Mouse (Mus musculus): ENCODE results near the gene Snx6. TPM values are rescaled to one million over a fixed set of nuclear protein-coding genes. Genes with fewer than 3 reads are reported as not detected.
A peak's percentile ranks its signal among the peaks of the same experiment; 100 is the strongest.
"Not testable (repeated sequence)": the region's sequence is repeated elsewhere in the genome, so short reads cannot be mapped to it uniquely, and the experiment has no call there.

The Snx6 gene
- polyA plus RNA-seq (2016; fragmentation: Nextera tagmentation; extraction: Ambion mirVana), result 208 and 220 TPM in 2 replicates

- H3K9me3 ChIP-seq (replicated peaks), result no peaks in the 10 kb centered on the region
- H3K36me3 ChIP-seq, result peaks cover 5% of the 10 kb centered on the region; the same call in 1 of the 2 replicates
- ATAC-seq (ENCODE audit: low FRiP score), result peak; percentile 96
- peaks cover 30% of the 10 kb centered on the region for H3K4me1 ChIP-seq
- H3K9ac ChIP-seq, result peak within 1 kb of the TSS; percentile 95
- no peaks in the 10 kb centered on the region for H3K27me3 ChIP-seq
- H3K4me3 ChIP-seq, result peak within 1 kb of the TSS; percentile 88
- peak within 1 kb of the TSS; percentile 83 for H3K27ac ChIP-seq
- whole genome bisulfite sequencing, result under 1% methylated on average over 69 of the region's 76 CpGs
- H3K4me2 ChIP-seq (replicated peaks), result peak within 1 kb of the TSS; percentile 52
Measured at GRCm38 (mm10) chr12:54795153-54795998, at the start of gene Snx6. TSS of gene Snx6 (minus strand) at chr12:54795703.

DNA sequence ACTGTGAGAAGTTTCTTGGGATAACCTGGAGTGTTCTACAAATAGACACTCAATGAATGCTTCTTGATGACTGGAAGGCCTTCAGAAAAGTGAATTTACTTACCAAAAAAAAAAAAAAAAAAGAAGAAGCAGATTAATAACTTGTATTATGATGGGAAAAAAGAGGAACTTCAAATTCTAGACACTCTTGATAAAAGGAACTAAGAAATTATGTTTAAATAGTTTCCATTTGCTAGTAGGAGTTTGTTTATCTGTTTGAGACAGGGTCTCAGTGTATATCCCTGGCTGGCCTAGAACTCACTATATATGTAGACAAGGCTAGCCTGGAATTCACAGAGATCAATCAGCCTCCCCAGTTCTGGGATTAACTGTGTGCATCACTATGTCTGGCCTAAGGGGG is 48.9 kb upstream of the Snx6 start:
- no peak overlapping the region for H3K4me3 ChIP-seq
- H3K9ac ChIP-seq, result no peak overlapping the region
- no peaks in the 10 kb centered on the region for H3K9me3 ChIP-seq (replicated peaks)
- H3K27me3 ChIP-seq, result no peaks in the 10 kb centered on the region
- no peak for ATAC-seq (ENCODE audit: low FRiP score)
- H3K36me3 ChIP-seq, result no peaks in the 10 kb centered on the region
- no peaks in the 10 kb centered on the region for H3K4me1 ChIP-seq
- no peak overlapping the region for H3K27ac ChIP-seq
- H3K4me2 ChIP-seq (replicated peaks), result no peak overlapping the region

GRCm38 (mm10) chr12:54841576-54841975 is 46.1 kb upstream of the Snx6 start:
- Histone ChIP-seq H3K27ac (no peak overlapping the region), H3K4me2 (replicated peaks) (no peak overlapping the region), H3K9me3 (replicated peaks) (no peaks in the 10 kb centered on the region), H3K27me3 (no peaks in the 10 kb centered on the region), H3K4me1 (no peaks in the 10 kb centered on the region), H3K4me3 (no peak overlapping the region), H3K9ac (no peak overlapping the region), H3K36me3 (no peaks in the 10 kb centered on the region)
- ATAC-seq (ENCODE audit: low FRiP score), result no peak
- WGBS, result 91% methylated on average over 1 of the region's 1 CpGs

- no peak overlapping the region for H3K27ac ChIP-seq
- WGBS, result 88% methylated on average over 2 of the region's 2 CpGs
- H3K9me3 ChIP-seq (replicated peaks), result no peaks in the 10 kb centered on the region
Measured at GRCm38 (mm10) chr12:54839815-54840214, 44.3 kb upstream of the Snx6 start.

DNA sequence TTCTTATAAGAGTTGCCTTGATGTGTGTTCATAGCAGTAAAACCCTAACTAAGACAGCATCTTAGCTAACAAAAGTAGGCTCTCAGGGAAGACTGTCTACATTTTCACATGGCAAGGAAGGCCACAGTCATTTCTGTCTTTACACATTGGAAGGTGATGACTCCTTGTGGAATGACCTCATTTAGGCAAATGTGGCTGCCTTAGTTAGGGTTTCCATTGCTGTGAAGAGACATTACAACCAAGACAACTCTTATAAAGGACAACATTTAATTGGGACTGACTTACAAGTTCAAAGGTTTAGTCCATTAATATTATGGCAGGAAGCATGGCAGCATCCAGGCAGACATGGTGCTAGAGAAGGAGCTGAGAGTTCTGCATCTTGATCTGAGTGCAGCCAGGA is 43.4 kb upstream of the Snx6 start:
- Histone ChIP-seq H3K36me3 (no peaks in the 10 kb centered on the region), H3K9me3 (replicated peaks) (no peaks in the 10 kb centered on the region), H3K9ac (no peak overlapping the region), H3K27ac (no peak overlapping the region), H3K27me3 (no peaks in the 10 kb centered on the region), H3K4me3 (no peak overlapping the region), H3K4me2 (replicated peaks) (no peak overlapping the region), H3K4me1 (peaks cover 5% of the 10 kb centered on the region)
- no peak for ATAC-seq (ENCODE audit: low FRiP score)

More at GRCm38 (mm10) chr12:54839815-54840214, 44.3 kb upstream of the Snx6 start:
- Histone ChIP-seq H3K4me1 (peaks cover 3% of the 10 kb centered on the region), H3K9ac (no peak overlapping the region), H3K27me3 (no peaks in the 10 kb centered on the region), H3K4me3 (no peak overlapping the region), H3K4me2 (replicated peaks) (no peak overlapping the region), H3K36me3 (no peaks in the 10 kb centered on the region)
- ATAC-seq (ENCODE audit: low FRiP score), result no peak

DNA sequence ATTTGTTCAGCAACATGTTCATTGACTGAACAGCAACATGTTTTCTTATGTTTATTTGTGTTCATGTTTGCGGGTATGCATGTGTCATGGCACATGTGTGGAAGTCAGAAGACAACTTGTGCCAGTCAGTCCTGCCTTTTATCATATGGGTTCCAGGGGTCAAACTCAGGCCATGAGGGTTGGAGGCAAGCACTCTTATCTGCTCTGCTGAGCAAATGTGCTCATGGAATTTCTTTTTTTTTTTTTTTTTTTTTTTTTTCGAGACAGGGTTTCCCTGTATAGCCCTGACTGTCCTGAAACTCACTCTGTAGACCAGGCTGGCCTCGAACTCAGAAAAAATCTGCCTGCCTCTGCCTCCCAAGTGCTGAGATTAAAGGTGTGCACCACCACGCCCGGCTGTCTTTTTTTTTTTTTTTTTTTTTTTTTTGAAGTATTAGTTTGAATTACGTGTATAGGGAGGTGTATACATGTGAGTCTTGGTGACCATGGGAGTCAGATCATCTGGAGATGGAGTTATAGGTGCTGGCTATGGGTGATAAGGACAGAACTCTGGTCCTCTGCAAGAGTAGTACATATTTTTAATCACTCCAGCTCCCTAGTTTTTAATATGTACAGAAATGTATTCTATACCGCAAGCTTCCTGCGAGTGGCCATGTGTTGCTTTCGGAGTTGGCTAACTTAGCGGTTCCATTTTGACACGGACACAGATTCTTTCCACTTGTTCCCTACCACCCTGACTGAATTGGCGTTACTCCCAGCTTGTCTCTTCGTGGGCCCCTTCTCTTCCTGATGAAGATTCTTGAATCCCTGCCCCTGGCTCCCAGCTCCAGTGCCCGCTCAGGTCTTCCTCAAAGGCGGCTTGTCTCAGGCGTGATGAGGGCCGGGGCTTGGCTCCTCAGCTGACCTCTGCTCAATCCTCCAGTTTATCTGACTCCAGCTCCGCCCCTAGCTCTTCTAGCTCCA is 40.4 kb upstream of the Snx6 start:
- Histone ChIP-seq H3K36me3 (no peaks in the 10 kb centered on the region), H3K27me3 (no peaks in the 10 kb centered on the region), H3K4me1 (peaks cover 5% of the 10 kb centered on the region), H3K4me3 (no peak overlapping the region), H3K4me2 (replicated peaks) (no peak overlapping the region), H3K9me3 (replicated peaks) (no peaks in the 10 kb centered on the region), H3K9ac (no peak overlapping the region), H3K27ac (no peak overlapping the region)
- no peak for ATAC-seq (ENCODE audit: low FRiP score)
- 83% methylated on average over 17 of the region's 18 CpGs for WGBS

DNA sequence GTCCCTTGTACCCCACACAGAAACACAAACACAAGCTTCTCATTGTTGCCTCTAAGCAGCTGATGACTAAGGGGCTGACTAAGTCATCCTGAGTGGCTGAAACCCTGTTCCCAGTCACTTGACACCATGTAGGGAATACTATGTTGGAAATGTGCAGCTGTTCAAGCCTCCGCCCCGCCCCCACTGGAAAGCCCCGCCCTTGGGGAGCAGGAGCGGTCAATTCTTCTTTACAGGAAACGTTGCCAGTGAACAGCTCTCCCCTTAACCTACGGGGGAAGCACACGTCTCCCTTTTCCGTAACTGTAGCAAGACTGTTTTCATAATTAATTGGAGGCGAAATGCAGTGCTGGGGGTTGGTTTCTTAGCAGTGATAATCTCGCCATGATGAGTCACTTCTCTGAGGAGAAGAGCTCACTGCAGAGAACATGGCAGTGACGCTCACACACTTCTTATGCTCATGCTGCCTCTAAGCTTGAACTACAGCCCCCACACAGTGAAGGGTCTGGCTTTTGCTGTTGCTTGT is 39.5 kb upstream of the Snx6 start:
- Histone ChIP-seq H3K27me3 (no peaks in the 10 kb centered on the region), H3K36me3 (no peaks in the 10 kb centered on the region), H3K4me2 (replicated peaks) (peak overlapping the region; percentile 45), H3K27ac (0 out of 2 replicates have a peak overlapping the region, but pooled peaks have one; percentile 31), H3K4me1 (peaks cover 5% of the 10 kb centered on the region), H3K9ac (peak overlapping the region; percentile 35; the same call in 1 of the 2 replicates), H3K9me3 (replicated peaks) (no peaks in the 10 kb centered on the region), H3K4me3 (peak overlapping the region; percentile 29)
- ATAC-seq (ENCODE audit: low FRiP score), result peak; percentile 74
- 23% methylated on average over 11 of the region's 11 CpGs for WGBS

- H3K36me3 ChIP-seq, result no peaks in the 10 kb centered on the region
- H3K9me3 ChIP-seq (replicated peaks), result no peaks in the 10 kb centered on the region
- no peak overlapping the region for H3K4me2 ChIP-seq (replicated peaks)
- no peak for ATAC-seq (ENCODE audit: low FRiP score)
- H3K4me1 ChIP-seq, result peaks cover 5% of the 10 kb centered on the region
- H3K4me3 ChIP-seq, result no peak overlapping the region
- 72% methylated on average over 9 of the region's 9 CpGs for whole genome bisulfite sequencing
- H3K9ac ChIP-seq, result no peak overlapping the region
- no peaks in the 10 kb centered on the region for H3K27me3 ChIP-seq
- H3K27ac ChIP-seq, result no peak overlapping the region
Measured at GRCm38 (mm10) chr12:54833856-54834399, 38.4 kb upstream of the Snx6 start.

GRCm38 (mm10) chr12:54831927-54832326 is 36.4 kb upstream of the Snx6 start:
- not testable (repeated sequence) for H3K4me1 ChIP-seq; H3K9me3 ChIP-seq (replicated peaks); H3K36me3 ChIP-seq; H3K27ac ChIP-seq; H3K9ac ChIP-seq; H3K4me3 ChIP-seq; H3K27me3 ChIP-seq; H3K4me2 ChIP-seq (replicated peaks); ATAC-seq (ENCODE audit: low FRiP score)
- WGBS, result 86% methylated on average over 1 of the region's 1 CpGs

GRCm38 (mm10) chr12:54830574-54830973 is 35.1 kb upstream of the Snx6 start:
- Histone ChIP-seq H3K4me1 (peaks cover 5% of the 10 kb centered on the region), H3K4me3 (no peak overlapping the region), H3K4me2 (replicated peaks) (no peak overlapping the region), H3K27ac (no peak overlapping the region), H3K36me3 (no peaks in the 10 kb centered on the region), H3K9ac (no peak overlapping the region), H3K9me3 (replicated peaks) (no peaks in the 10 kb centered on the region), H3K27me3 (no peaks in the 10 kb centered on the region)
- no peak for ATAC-seq (ENCODE audit: low FRiP score)
- 21% methylated on average over 6 of the region's 6 CpGs for WGBS

DNA sequence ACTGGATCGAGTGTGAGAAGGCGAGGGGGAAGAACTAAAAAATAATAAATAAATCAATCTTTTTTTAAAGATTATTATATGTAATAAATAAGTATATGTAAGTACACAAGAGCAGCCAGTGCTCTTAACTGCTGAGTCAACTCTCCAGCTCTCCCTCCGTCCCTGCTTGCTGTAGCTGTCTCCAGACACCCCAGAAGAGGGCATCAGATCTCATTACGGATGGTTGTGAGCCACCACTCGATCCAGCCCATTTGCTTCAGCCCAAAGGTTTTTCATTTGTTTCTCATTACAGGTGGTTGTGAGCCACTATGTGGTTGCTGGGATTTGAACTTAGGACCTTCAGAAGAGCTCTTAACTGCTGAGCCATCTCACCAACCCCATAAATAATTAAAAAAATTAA is 34.4 kb upstream of the Snx6 start:
- no peak overlapping the region for H3K4me3 ChIP-seq
- peaks cover 2% of the 10 kb centered on the region for H3K4me1 ChIP-seq
- H3K27me3 ChIP-seq, result no peaks in the 10 kb centered on the region
- no peak for ATAC-seq (ENCODE audit: low FRiP score)
- 55% methylated on average over 5 of the region's 5 CpGs for WGBS
- H3K9me3 ChIP-seq (replicated peaks), result no peaks in the 10 kb centered on the region
- H3K4me2 ChIP-seq (replicated peaks), result no peak overlapping the region
- no peak overlapping the region for H3K27ac ChIP-seq
- H3K36me3 ChIP-seq, result no peaks in the 10 kb centered on the region
- H3K9ac ChIP-seq, result no peak overlapping the region

DNA sequence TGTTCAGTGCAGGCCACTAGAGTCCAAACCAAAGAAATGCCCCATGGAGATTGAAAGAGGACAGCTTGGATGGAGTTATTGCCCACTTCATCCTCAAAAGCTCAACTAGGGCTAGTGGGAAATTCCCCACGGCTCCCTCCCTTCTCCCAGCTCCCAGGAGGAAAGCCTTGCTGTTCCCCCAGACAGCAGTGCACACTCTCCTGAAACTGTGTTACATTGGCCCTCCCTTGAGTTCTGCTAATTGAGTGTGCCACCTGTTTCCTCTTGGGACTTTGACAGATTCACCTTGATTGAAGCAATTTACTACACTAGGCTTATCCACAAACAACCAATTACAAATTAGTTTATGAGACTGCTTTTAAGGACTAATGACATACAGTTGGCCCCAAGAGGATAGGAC is 32.5 kb upstream of the Snx6 start:
- H3K36me3 ChIP-seq, result no peaks in the 10 kb centered on the region
- H3K4me2 ChIP-seq (replicated peaks), result no peak overlapping the region
- H3K9ac ChIP-seq, result no peak overlapping the region
- no peak for ATAC-seq (ENCODE audit: low FRiP score)
- H3K27ac ChIP-seq, result no peak overlapping the region
- no peaks in the 10 kb centered on the region for H3K27me3 ChIP-seq
- no peaks in the 10 kb centered on the region for H3K9me3 ChIP-seq (replicated peaks)
- H3K4me1 ChIP-seq, result peaks cover 3% of the 10 kb centered on the region; the same call in 1 of the 2 replicates
- no peak overlapping the region for H3K4me3 ChIP-seq
- 79% methylated on average over 1 of the region's 1 CpGs for WGBS

Data from hindbrain, embryonic 12.5 days (tissue).